20 mouse cellular contexts compared by ENCODE assay signal in genomic region chr2:92384101-92384500, GRCm38 (mm10). TPM values are rescaled to one million over a fixed set of nuclear protein-coding genes. Genes with fewer than 3 reads are reported as not detected.
"Had no signal": no experiment of that assay in that cellular context is flagged by ENCODE, and none has a peak within 500 bp of the region (broad histone marks: within the 10 kb centered on the region; RNA-seq: fewer than 3 reads in every experiment).

No protein-coding gene starts in this region.

- ATAC-seq: intestine, postnatal 0 days; midbrain, embryonic 15.5 days had no signal

- H3K27ac ChIP-seq: kidney, postnatal 0 days; liver, embryonic 13.5 days; midbrain, embryonic 12.5 days; midbrain, embryonic 15.5 days; neural tube, embryonic 12.5 days; stomach, embryonic 15.5 days had no signal

- H3K27me3 ChIP-seq: midbrain, embryonic 12.5 days; midbrain, embryonic 15.5 days; neural tube, embryonic 12.5 days; neural tube, embryonic 15.5 days; stomach, embryonic 15.5 days had no signal

- H3K9me3 ChIP-seq: liver, embryonic 13.5 days; midbrain, embryonic 12.5 days; midbrain, embryonic 15.5 days; neural tube, embryonic 12.5 days; neural tube, embryonic 15.5 days; stomach, embryonic 15.5 days had no signal

- DNase-seq: kidney, adult 2 months; kidney, postnatal 25 days; layer of hippocampus, postnatal 36 days; liver, embryonic 13.5 days; lung, adult 2 months; lung, postnatal 14 days; lung, postnatal 4 days; retina, postnatal 1 day; right cerebral cortex, postnatal 25 days; spleen, adult 18-20 months had no signal

- H3K4me2 ChIP-seq: liver, embryonic 13.5 days; midbrain, embryonic 12.5 days; midbrain, embryonic 15.5 days; neural tube, embryonic 12.5 days; neural tube, embryonic 15.5 days; stomach, embryonic 15.5 days had no signal

- H3K9ac ChIP-seq: liver, embryonic 13.5 days; midbrain, embryonic 12.5 days; midbrain, embryonic 15.5 days; neural tube, embryonic 12.5 days; neural tube, embryonic 15.5 days; stomach, embryonic 15.5 days had no signal

- H3K4me3 ChIP-seq: left cerebral cortex, adult 2 months; liver, embryonic 13.5 days; midbrain, embryonic 12.5 days; midbrain, embryonic 15.5 days; neural tube, embryonic 12.5 days; neural tube, embryonic 15.5 days; stomach, embryonic 15.5 days had no signal

RNA-seq across cellular contexts. Expression of gene Large2, which starts 9.4 kb away (rescaled TPM):
- total RNA-seq: megakaryocyte-erythroid progenitor cell, adult 5-6 weeks had no signal

RNA-seq across cellular contexts. Expression of gene Mapk8ip1, which starts 17.0 kb away (rescaled TPM):
- total RNA-seq: megakaryocyte progenitor cell, adult 5-6 weeks; megakaryocyte-erythroid progenitor cell, adult 5-6 weeks had no signal
